Mouse (Mus musculus) testis, adult 2 months (tissue): Measurements from ENCODE around the gene Mgat4a. TPM values are rescaled to one million over a fixed set of nuclear protein-coding genes. Genes with fewer than 3 reads are reported as not detected.

Experiments
- H3K27ac ChIP-seq: fragments of 200-500 bp; 2 replicates; pipeline ENCODE4 v1.5.1; 2012; ENCODE audit warnings: low read depth, low read length; ENCODE audit not compliant: control insufficient read depth, insufficient read depth
- H3K27me3 ChIP-seq: fragments of 200-500 bp; 2 replicates; pipeline ENCODE4 v1.6.1; 2012; ENCODE audit warnings: mild to moderate bottlenecking, low read length, moderate library complexity; ENCODE audit not compliant: control insufficient read depth, insufficient read depth
- H3K36me3 ChIP-seq: fragments of 200-500 bp; 2 replicates; pipeline ENCODE4 v1.6.1; 2012; ENCODE audit warnings: mild to moderate bottlenecking, low read length; ENCODE audit not compliant: control insufficient read depth, insufficient read depth
- H3K4me1 ChIP-seq: fragments of 200-500 bp; 2 replicates; pipeline ENCODE4 v1.6.1; 2012; ENCODE audit warnings: low read length; ENCODE audit not compliant: control insufficient read depth, insufficient read depth
- H3K4me3 ChIP-seq: fragments of 200-500 bp; 2 replicates; pipeline ENCODE4 v1.5.1; 2012; ENCODE audit warnings: low read depth, mild to moderate bottlenecking, low read length, moderate library complexity, mixed read lengths; ENCODE audit not compliant: control insufficient read depth
- CTCF ChIP-seq: fragments of 200-500 bp; IDR thresholded peaks from 2 replicates; pipeline ENCODE4 v1.5.1; 2012; ENCODE audit warnings: low read depth, mild to moderate bottlenecking, inconsistent platforms, low read length, moderate library complexity; ENCODE audit not compliant: control insufficient read depth, insufficient read depth, insufficient replicate concordance
- POLR2A ChIP-seq: fragments of 200-500 bp; IDR thresholded peaks from 2 replicates; pipeline ENCODE4 v1.6.1; 2012; ENCODE audit warnings: low read depth, mild to moderate bottlenecking, inconsistent platforms, low read length, moderate library complexity; ENCODE audit not compliant: control insufficient read depth
- polyA plus RNA-seq: library from polyadenylated mRNA; depleted of rRNA; stranded (reverse); fragments of >200 nt; gene quantifications from 2 replicates; pipeline ENCODE4 v1.2.3, GENCODE M21; 2012; rRNA removed

Gene Mgat4a
- polyA plus RNA-seq, 1 experiment, result 2.9 TPM

GRCm38 (mm10) chr1:37408059-37408458 is 132.8 kb downstream of the Mgat4a start:
- H3K27me3 ChIP-seq, result no peaks in the 10 kb centered on the region
- no peak overlapping the region for H3K27ac ChIP-seq
- no peak overlapping the region for H3K4me3 ChIP-seq

GRCm38 (mm10) chr1:37407228-37407627 is 133.6 kb downstream of the Mgat4a start:
- Histone ChIP-seq H3K4me1 (no peaks in the 10 kb centered on the region), H3K27ac (no peak overlapping the region), H3K27me3 (no peaks in the 10 kb centered on the region), H3K4me3 (no peak overlapping the region), H3K36me3 (no peaks in the 10 kb centered on the region)
- no peak for TF ChIP-seq CTCF
- no peak for TF ChIP-seq POLR2A

More at GRCm38 (mm10) chr1:37408059-37408458, 132.8 kb downstream of the Mgat4a start:
- TF ChIP-seq CTCF (no peak), POLR2A (no peak)
- H3K4me1 ChIP-seq, result no peaks in the 10 kb centered on the region; the same call in 1 of the 2 replicates
- no peaks in the 10 kb centered on the region for H3K36me3 ChIP-seq

DNA sequence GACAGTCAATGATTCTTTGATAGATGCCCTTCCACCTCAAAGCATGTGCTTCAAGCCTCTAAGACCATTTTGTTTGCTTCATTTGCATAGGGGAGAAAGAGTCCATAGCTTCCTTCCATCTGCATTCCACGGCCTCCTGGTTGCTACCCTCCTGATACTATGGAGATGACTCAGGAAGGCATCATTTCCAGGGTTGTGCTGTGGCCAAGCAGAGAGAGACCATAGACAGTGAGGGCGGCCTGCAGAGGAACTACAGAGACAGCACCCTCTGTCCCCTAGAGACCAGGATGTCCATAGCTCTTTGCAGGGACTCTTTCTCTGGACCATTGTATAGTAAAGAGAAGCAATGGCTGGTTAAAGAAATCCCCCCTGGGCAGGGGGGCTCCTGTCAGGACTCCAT is 135.7 kb downstream of the Mgat4a start:
- no peaks in the 10 kb centered on the region for H3K36me3 ChIP-seq

DNA sequence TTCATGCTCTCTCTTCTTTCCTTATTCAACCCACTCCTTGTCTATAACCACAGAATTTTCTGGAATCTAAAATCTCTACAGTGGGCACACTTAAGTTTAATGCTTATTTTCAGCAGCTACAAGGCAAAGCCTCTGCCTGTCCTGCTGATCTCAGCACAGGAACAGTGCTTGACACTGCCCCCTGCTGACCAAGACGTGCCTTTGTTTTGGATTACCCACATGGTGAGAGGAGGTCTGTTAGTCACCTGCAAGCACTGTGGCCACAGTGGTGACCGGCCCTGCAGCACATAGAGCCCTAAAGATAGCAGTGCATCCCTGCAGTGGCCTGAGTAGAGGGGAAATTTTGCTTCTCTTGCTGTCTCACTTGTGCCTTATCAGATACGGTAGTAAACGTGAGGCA is 139.1 kb downstream of the Mgat4a start:
- H3K4me3 ChIP-seq, result no peak overlapping the region
- H3K27ac ChIP-seq, result no peak overlapping the region
- H3K4me1 ChIP-seq, result no peaks in the 10 kb centered on the region; the same call in 1 of the 2 replicates
- H3K27me3 ChIP-seq, result no peaks in the 10 kb centered on the region
- TF ChIP-seq CTCF (peak; percentile 74; the same call in 1 of the 2 replicates), POLR2A (no peak)
- H3K36me3 ChIP-seq, result no peaks in the 10 kb centered on the region

More for the DNA sequence above, 135.7 kb downstream of the Mgat4a start:
- no peak overlapping the region for H3K4me3 ChIP-seq
- TF ChIP-seq POLR2A, result no peak
- no peak for TF ChIP-seq CTCF
- no peak overlapping the region for H3K27ac ChIP-seq
- H3K4me1 ChIP-seq, result no peaks in the 10 kb centered on the region
- H3K27me3 ChIP-seq, result no peaks in the 10 kb centered on the region

DNA sequence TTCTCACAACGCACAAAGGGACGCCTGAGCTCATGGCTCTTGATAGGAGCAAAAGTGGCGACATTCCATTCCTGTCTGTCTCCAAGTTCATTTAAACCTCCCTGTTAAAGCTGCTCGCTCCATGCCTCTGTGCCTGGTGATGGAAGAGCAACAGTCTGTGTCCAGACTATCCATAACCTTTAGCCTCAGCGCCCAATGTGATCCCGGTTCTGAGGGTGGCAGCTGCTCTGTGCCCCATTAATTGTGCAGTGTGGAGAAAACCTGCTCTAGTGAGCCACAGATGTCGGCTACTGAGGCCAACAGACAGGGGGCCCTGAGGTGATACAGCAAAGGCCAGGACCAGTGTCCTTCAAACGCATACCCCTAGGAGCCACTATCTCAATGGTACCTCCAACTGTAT is 141.1 kb downstream of the Mgat4a start:
- no peak for TF ChIP-seq POLR2A
- no peak for TF ChIP-seq CTCF
- Histone ChIP-seq H3K36me3 (no peaks in the 10 kb centered on the region), H3K4me3 (no peak overlapping the region), H3K27me3 (no peaks in the 10 kb centered on the region), H3K27ac (no peak overlapping the region), H3K4me1 (no peaks in the 10 kb centered on the region; the same call in 1 of the 2 replicates)

- no peaks in the 10 kb centered on the region for H3K27me3 ChIP-seq
- H3K27ac ChIP-seq, result no peak overlapping the region; the same call in 1 of the 2 replicates
- TF ChIP-seq CTCF (no peak), POLR2A (no peak)
- no peaks in the 10 kb centered on the region for H3K36me3 ChIP-seq
- H3K4me1 ChIP-seq, result no peaks in the 10 kb centered on the region; the same call in 1 of the 2 replicates
- H3K4me3 ChIP-seq, result no peak overlapping the region
Measured at GRCm38 (mm10) chr1:37398961-37399360, 141.9 kb downstream of the Mgat4a start.

DNA sequence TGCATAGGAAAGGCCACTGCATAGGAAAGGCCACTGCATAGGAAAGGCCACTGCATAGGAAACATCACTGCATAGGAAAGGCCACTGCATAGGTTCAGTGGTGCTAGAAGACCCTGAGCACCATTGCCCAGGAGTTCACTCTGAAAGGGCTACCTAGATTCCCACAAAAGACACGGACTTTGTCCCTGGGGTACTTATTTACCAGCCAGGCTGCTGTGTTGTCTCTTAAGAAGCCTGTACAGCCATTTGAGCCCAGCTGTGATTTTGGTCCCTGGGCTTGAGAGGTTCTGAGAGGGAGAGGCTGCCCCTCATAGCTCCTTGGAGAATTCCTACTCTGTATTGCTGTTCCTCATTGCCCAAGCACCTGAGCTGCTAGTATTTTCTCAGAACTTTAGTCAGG is 144.3 kb downstream of the Mgat4a start:
- no peaks in the 10 kb centered on the region; the same call in 1 of the 2 replicates for H3K4me1 ChIP-seq
- H3K36me3 ChIP-seq, result no peaks in the 10 kb centered on the region
- no peak overlapping the region for H3K27ac ChIP-seq
- TF ChIP-seq POLR2A, result no peak
- no peak for TF ChIP-seq CTCF
- H3K4me3 ChIP-seq, result no peak overlapping the region
- no peaks in the 10 kb centered on the region for H3K27me3 ChIP-seq

DNA sequence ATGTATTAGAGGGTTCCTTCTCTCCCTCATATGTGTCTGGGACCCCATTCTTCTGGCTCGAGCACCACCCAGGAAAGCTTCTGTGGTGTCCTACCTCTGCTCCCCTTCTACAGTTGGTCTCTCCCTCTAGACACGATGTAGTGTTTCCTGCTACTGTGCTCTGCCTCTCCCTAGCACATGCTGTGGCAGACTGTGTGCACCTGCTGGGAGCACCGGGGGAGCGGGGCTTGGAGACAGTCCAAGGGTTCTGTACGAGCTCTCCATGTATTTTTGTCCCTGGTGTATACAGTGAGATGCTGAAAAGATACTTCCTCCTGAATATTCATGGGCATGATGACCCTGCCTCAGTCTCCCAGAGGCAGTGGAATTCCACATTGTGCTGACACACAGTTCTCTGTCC is 147.6 kb downstream of the Mgat4a start:
- Histone ChIP-seq H3K4me1 (no peaks in the 10 kb centered on the region), H3K4me3 (no peak overlapping the region), H3K27ac (no peak overlapping the region), H3K27me3 (no peaks in the 10 kb centered on the region), H3K36me3 (no peaks in the 10 kb centered on the region)
- no peak for TF ChIP-seq POLR2A
- TF ChIP-seq CTCF, result no peak

Other genes starting within 250 kb of the Mgat4a start
- 68.1 and 74.6 TPM in 2 replicates for gene Inpp4a, start 241.2 kb downstream of the Mgat4a start, polyA plus RNA-seq
- gene Coa5, start 110.9 kb downstream of the Mgat4a start, polyA plus RNA-seq, result 32.6 and 41.0 TPM in 2 replicates
- 46.9 and 67.5 TPM in 2 replicates for gene Unc50, start 110.9 kb downstream of the Mgat4a start, polyA plus RNA-seq
- 2.2 and 3.3 TPM in 2 replicates for gene 2010300C02Rik, start 179.1 kb upstream of the Mgat4a start, polyA plus RNA-seq